Mouse (Mus musculus) embryonic facial prominence, embryonic 14.5 days (tissue): ENCODE measurements around the gene Phlda3. TPM values are rescaled to one million over a fixed set of nuclear protein-coding genes. Genes with fewer than 3 reads are reported as not detected.
A peak's percentile ranks its signal among the peaks of the same experiment; 100 is the strongest.

Source experiments
- ATAC-seq: fragments of 200-750 bp; cut with Nextera tagmentation; 2 replicates; pipeline ENCODE4 v1.8.0; 2017; ENCODE audit warnings: low read depth, moderate number of reproducible peaks, moderate TSS enrichment
- DNase-seq: peaks from one replicate; pipeline ENCODE4 v3.0.0-alpha.2; 2015; ENCODE audit warnings: low spot score
- H3K27ac ChIP-seq: fragments of 300-500 bp; sonication (generic); replicated peaks from 2 replicates; pipeline ENCODE4 v1.5.1; 2014; ENCODE audit warnings: low read depth, mild to moderate bottlenecking, low read length, moderate library complexity
- H3K27me3 ChIP-seq: fragments of 300-500 bp; sonication (generic); replicated peaks from 2 replicates; pipeline ENCODE4 v1.6.1; 2014; ENCODE audit warnings: low read length; ENCODE audit not compliant: control insufficient read depth, insufficient read depth
- H3K36me3 ChIP-seq: fragments of 300-500 bp; sonication (generic); 2 replicates; pipeline ENCODE4 v1.6.1; 2014; ENCODE audit warnings: low read length, mixed read lengths; ENCODE audit not compliant: control insufficient read depth, insufficient read depth
- H3K4me1 ChIP-seq: fragments of 300-500 bp; sonication (generic); 2 replicates; pipeline ENCODE4 v1.6.1; 2014; ENCODE audit warnings: antibody characterized with exemption, low read length; ENCODE audit not compliant: control insufficient read depth, insufficient read depth
- H3K4me2 ChIP-seq: fragments of 300-500 bp; sonication (generic); 2 replicates; pipeline ENCODE4 v1.6.1; 2014; ENCODE audit warnings: low read depth, mild to moderate bottlenecking, low read length, moderate library complexity, mixed read lengths
- H3K4me3 ChIP-seq: fragments of 300-500 bp; sonication (generic); 2 replicates; pipeline ENCODE4 v1.5.1; 2014; ENCODE audit warnings: low read depth, mild to moderate bottlenecking, low read length
- H3K9ac ChIP-seq: fragments of 300-500 bp; sonication (generic); 2 replicates; pipeline ENCODE4 v1.6.1; 2014; ENCODE audit warnings: low read depth, mild to moderate bottlenecking, low read length, moderate library complexity, mixed read lengths
- H3K9me3 ChIP-seq: fragments of 300-500 bp; sonication (generic); 2 replicates; pipeline ENCODE4 v1.6.1; 2016; ENCODE audit warnings: low read length; ENCODE audit not compliant: control insufficient read depth
- WGBS: fragments of 180-500 bp; shearing (Covaris S2); extraction: QIAGEN DNeasy Blood & Tissue Kit; methylation state at CpG from one replicate; pipeline ENCODE4 v1.1.7; 2014; 5-methylcytosine and 5-hydroxymethylcytosine counted together
- polyA plus RNA-seq: library from polyadenylated mRNA; unstranded; fragments of >200 nt; fragmentation: Nextera tagmentation; extraction: Ambion mirVana; gene quantifications from 2 replicates; pipeline ENCODE4 v1.2.1, GENCODE M21; 2014

Gene Phlda3
- polyA plus RNA-seq, 1 experiment from 2014 or later = 90.4 TPM

- DNase-seq = no peak
- H3K36me3 ChIP-seq = no peaks in the 10 kb centered on the region
Observed at GRCm38 (mm10) chr1:135776596-135776995, 10.7 kb downstream of the Phlda3 start.

GRCm38 (mm10) chr1:135777046-135777445 is 11.1 kb downstream of the Phlda3 start:
- Histone ChIP-seq H3K4me2 (no peak overlapping the region), H3K9me3 (no peaks in the 10 kb centered on the region), H3K36me3 (no peaks in the 10 kb centered on the region), H3K4me1 (peaks cover 13% of the 10 kb centered on the region), H3K27ac (no peak overlapping the region), H3K27me3 (no peaks in the 10 kb centered on the region), H3K9ac (no peak overlapping the region), H3K4me3 (no peak overlapping the region)
- ATAC-seq (no peak), DNase-seq (no peak)
- WGBS = 89% methylated on average over 1 of the region's 1 CpGs

More at GRCm38 (mm10) chr1:135776596-135776995, 10.7 kb downstream of the Phlda3 start:
- H3K9me3 ChIP-seq = no peaks in the 10 kb centered on the region
- no peak overlapping the region for H3K27ac ChIP-seq
- no peak overlapping the region for H3K4me2 ChIP-seq
- no peaks in the 10 kb centered on the region for H3K27me3 ChIP-seq
- H3K4me1 ChIP-seq = peaks cover 15% of the 10 kb centered on the region
- H3K9ac ChIP-seq = no peak overlapping the region
- H3K4me3 ChIP-seq = no peak overlapping the region
- no peak for ATAC-seq

- Histone ChIP-seq H3K36me3 (no peaks in the 10 kb centered on the region), H3K27ac (peak within 1 kb of the TSS; percentile 75), H3K4me3 (no peak within 1 kb of the TSS), H3K4me2 (peak within 1 kb of the TSS; percentile 38), H3K9ac (no peak within 1 kb of the TSS), H3K4me1 (peaks cover 13% of the 10 kb centered on the region), H3K27me3 (no peaks in the 10 kb centered on the region), H3K9me3 (no peaks in the 10 kb centered on the region)
- DNase-seq (peak; percentile 87), ATAC-seq (peak; percentile 82)
- WGBS = 7% methylated on average over 22 of the region's 22 CpGs
Observed at GRCm38 (mm10) chr1:135778780-135779535, 13.0 kb downstream of the Phlda3 start, which contains the start of gene Tnni1. TSS of gene Tnni1 (plus strand) at chr1:135779434.

GRCm38 (mm10) chr1:135780649-135781048 is 14.7 kb downstream of the Phlda3 start:
- H3K4me3 ChIP-seq = no peak overlapping the region
- H3K27me3 ChIP-seq = no peaks in the 10 kb centered on the region
- H3K27ac ChIP-seq = no peak overlapping the region
- ATAC-seq = no peak
- H3K36me3 ChIP-seq = no peaks in the 10 kb centered on the region
- 53% methylated on average over 4 of the region's 4 CpGs for WGBS
- H3K4me1 ChIP-seq = peaks cover 13% of the 10 kb centered on the region
- no peak for DNase-seq
- no peak overlapping the region for H3K4me2 ChIP-seq
- H3K9ac ChIP-seq = no peak overlapping the region
- H3K9me3 ChIP-seq = no peaks in the 10 kb centered on the region

- no peaks in the 10 kb centered on the region for H3K27me3 ChIP-seq
- H3K27ac ChIP-seq = no peak overlapping the region
- H3K4me2 ChIP-seq = no peak overlapping the region
- H3K4me1 ChIP-seq = peaks cover 13% of the 10 kb centered on the region
- no peaks in the 10 kb centered on the region for H3K36me3 ChIP-seq
- WGBS = 10% methylated on average over 13 of the region's 13 CpGs
- H3K9ac ChIP-seq = no peak overlapping the region
- no peaks in the 10 kb centered on the region for H3K9me3 ChIP-seq
- ATAC-seq (peak; percentile 55), DNase-seq (peak; percentile 88)
- H3K4me3 ChIP-seq = no peak overlapping the region
Observed at GRCm38 (mm10) chr1:135781220-135781619, 15.3 kb downstream of the Phlda3 start.

- H3K4me2 ChIP-seq = no peak overlapping the region
- H3K9me3 ChIP-seq = no peaks in the 10 kb centered on the region
- no peak overlapping the region for H3K9ac ChIP-seq
- peaks cover 13% of the 10 kb centered on the region for H3K4me1 ChIP-seq
- DNase-seq = no peak
- H3K4me3 ChIP-seq = no peak overlapping the region
- no peak overlapping the region for H3K27ac ChIP-seq
- WGBS = 51% methylated on average over 10 of the region's 10 CpGs
- H3K36me3 ChIP-seq = no peaks in the 10 kb centered on the region
- no peak for ATAC-seq
- H3K27me3 ChIP-seq = no peaks in the 10 kb centered on the region
Observed at GRCm38 (mm10) chr1:135782816-135783215, 16.9 kb downstream of the Phlda3 start.

- H3K36me3 ChIP-seq = no peaks in the 10 kb centered on the region
- no peak overlapping the region for H3K4me2 ChIP-seq
- no peak overlapping the region for H3K27ac ChIP-seq
- H3K4me1 ChIP-seq = no peaks in the 10 kb centered on the region
- no peaks in the 10 kb centered on the region for H3K9me3 ChIP-seq
- H3K4me3 ChIP-seq = no peak overlapping the region
- ATAC-seq (0 out of 2 replicates have a peak, but pooled peaks have one; percentile 5), DNase-seq (peak; percentile 78)
- H3K9ac ChIP-seq = no peak overlapping the region
- WGBS = 46% methylated on average over 3 of the region's 3 CpGs
- no peaks in the 10 kb centered on the region for H3K27me3 ChIP-seq
Observed at GRCm38 (mm10) chr1:135787799-135788198, 21.9 kb downstream of the Phlda3 start.

GRCm38 (mm10) chr1:135788708-135789107 is 22.8 kb downstream of the Phlda3 start:
- Histone ChIP-seq H3K4me1 (peaks cover 6% of the 10 kb centered on the region; the same call in 1 of the 2 replicates), H3K9ac (no peak overlapping the region), H3K36me3 (no peaks in the 10 kb centered on the region), H3K27me3 (no peaks in the 10 kb centered on the region), H3K4me3 (no peak overlapping the region), H3K27ac (no peak overlapping the region), H3K9me3 (no peaks in the 10 kb centered on the region), H3K4me2 (no peak overlapping the region)
- DNase-seq (no peak), ATAC-seq (no peak)
- WGBS = 45% methylated on average over 10 of the region's 10 CpGs

- 21% methylated on average over 5 of the region's 5 CpGs for WGBS
- H3K4me2 ChIP-seq = no peak overlapping the region
Observed at GRCm38 (mm10) chr1:135789815-135790214, 23.9 kb downstream of the Phlda3 start.

More at GRCm38 (mm10) chr1:135789815-135790214, 23.9 kb downstream of the Phlda3 start:
- H3K27ac ChIP-seq = no peak overlapping the region
- no peak overlapping the region for H3K9ac ChIP-seq
- H3K4me3 ChIP-seq = no peak overlapping the region
- H3K4me1 ChIP-seq = peaks cover 12% of the 10 kb centered on the region
- H3K9me3 ChIP-seq = no peaks in the 10 kb centered on the region
- no peaks in the 10 kb centered on the region for H3K27me3 ChIP-seq
- ATAC-seq (no peak), DNase-seq (no peak)
- H3K36me3 ChIP-seq = no peaks in the 10 kb centered on the region
